Mouse (Mus musculus): ENCODE data around the gene Krt1.

- TF ChIP-seq EP300 (IDR thresholded peaks at IDR 0.05; ENCODE audit: low read depth) (no peak), CTCF (IDR thresholded peaks at IDR 0.05; ENCODE audit: low read depth) (no peak)
These were observed 17.5 kb downstream of the Krt1 start for GRCm38 (mm10) chr15:101833131-101833530.
